Mouse (Mus musculus): ENCODE measurements around the gene Tnfsf11.

Tnfsf11 gene

DNA sequence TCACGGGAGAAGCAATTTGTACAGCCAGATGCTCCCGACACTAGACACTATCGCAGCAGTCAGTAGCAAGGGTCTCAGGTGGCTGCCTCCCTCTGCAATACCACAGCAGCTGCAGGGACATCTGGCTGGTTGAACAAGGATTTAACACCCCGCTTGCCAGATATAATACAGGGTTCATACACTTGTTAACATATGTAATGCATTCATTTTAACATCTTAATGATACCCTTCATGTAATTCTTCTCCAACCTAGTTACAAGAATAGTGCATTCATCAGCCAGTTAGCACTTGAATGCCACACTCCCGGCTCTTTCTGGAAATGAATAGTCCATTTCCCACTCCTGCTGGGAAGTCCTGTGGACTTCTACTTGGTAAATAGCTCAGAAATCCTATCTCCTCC is 18.9 kb downstream of the Tnfsf11 start:
- DNase-seq (ENCODE audit: low read depth, low spot score) = no peak

DNA sequence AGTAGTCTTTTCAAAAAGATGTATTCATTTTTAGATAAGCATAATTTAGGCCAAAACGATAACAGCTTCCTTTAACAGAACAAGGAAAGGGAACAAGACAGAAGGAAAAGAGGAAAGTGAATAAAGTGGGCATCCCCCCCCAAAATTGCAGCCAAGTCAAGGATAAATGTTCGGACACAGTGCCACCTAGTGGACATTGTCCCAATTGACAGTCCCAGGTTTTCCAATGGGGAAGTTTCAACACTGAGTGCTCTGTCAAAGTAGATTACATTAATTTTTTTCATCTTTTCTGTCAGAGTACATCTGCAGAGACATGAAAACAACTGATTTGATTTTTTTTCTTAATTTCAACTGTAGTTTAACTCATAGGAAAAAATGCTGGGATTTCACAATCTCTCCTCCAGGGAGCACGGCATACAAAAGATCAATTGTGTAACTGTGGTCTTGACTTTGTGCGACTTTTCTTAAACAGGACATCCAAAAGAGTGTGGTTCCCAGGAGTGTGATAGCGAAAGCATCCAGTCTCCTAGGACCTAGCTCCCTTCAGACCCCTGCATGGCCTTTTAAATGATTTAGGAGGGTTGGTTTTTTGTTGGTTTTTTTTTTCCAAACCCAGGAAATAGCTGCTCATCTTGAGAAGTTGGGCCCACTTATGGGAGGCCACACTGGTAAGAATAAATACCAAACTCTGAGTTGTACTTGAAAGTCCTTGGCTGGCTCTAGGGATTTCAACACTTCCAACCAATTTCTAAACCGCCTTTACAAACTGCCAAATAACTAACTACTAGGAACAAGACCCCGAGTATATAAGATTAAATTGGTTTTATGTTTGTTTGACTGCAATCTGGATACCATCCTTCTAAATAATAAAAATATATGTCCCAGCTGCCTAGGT is 19.7 kb downstream of the Tnfsf11 start:
- DNase-seq (ENCODE audit: low read depth, low spot score) = peak; percentile 67

DNA sequence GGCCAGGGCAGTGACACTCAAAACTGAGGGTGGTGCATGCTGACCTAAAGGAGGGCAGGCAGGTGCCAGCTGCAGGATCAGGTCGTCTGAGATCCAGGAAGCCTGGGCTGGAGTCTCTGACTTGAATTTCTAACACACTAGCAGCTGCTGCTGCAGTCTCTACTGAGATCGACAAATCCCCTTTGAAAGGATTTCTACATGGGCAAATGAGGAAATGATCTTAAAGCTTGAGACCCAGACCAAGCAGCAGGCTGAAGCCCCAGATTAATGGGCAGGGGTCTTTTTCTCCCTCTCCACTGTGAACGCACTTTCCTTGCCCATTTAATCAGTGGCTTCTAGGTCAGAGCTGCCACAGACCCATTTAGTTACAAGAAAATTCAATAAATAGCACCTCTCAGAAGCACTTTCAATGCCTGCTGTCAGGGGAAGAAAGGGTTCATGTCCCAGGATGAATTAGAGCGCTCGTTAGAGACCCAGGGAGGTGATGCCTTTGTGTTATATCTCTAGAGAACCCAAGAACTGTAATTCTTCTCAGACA is 21.8 kb downstream of the Tnfsf11 start:
- DNase-seq (ENCODE audit: low read depth, low spot score) = no peak

- no peak for DNase-seq (ENCODE audit: low read depth, low spot score)
These were observed 25.4 kb downstream of the Tnfsf11 start for GRCm38 (mm10) chr14:78282490-78282889.

GRCm38 (mm10) chr14:78276395-78276930 is 31.4 kb downstream of the Tnfsf11 start:
- DNase-seq (ENCODE audit: low read depth, low spot score) = no peak

GRCm38 (mm10) chr14:78274851-78275250 is 33.0 kb downstream of the Tnfsf11 start:
- no peak for DNase-seq (ENCODE audit: low read depth, low spot score)

DNA sequence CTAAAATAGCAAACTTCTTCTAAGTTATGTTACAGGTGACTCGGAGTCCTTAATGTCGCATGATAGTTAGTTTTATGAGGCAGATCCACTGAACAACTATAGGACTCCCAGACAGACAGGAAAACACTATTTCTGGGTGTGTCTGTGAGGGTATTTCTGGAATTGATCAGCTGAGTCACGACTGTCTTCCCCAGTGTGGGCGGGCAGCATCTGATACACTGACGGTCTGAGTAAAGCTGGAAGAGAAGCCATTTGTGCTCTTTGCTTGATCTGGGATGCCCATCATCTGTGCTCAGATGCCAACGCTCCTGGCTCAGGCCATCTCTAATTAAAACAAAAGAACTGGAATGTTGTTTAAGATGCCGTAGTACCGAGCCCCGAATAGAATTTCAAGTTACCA is 33.7 kb downstream of the Tnfsf11 start:
- DNase-seq (ENCODE audit: low read depth, low spot score) = no peak

- peak; percentile 88 for DNase-seq (ENCODE audit: low read depth, low spot score)
These were observed 34.3 kb downstream of the Tnfsf11 start for GRCm38 (mm10) chr14:78273571-78273970.

- peak; percentile 30 for DNase-seq (ENCODE audit: low read depth, low spot score)
These were observed 43.0 kb downstream of the Tnfsf11 start for GRCm38 (mm10) chr14:78264876-78265275.

- no peak for DNase-seq (ENCODE audit: low read depth, low spot score)
These were observed 45.2 kb downstream of the Tnfsf11 start for GRCm38 (mm10) chr14:78262596-78262995.

- no peak for DNase-seq (ENCODE audit: low read depth, low spot score)
These were observed 46.6 kb downstream of the Tnfsf11 start for GRCm38 (mm10) chr14:78261246-78261645.

GRCm38 (mm10) chr14:78254017-78254416 is 53.8 kb downstream of the Tnfsf11 start:
- DNase-seq (ENCODE audit: low read depth, low spot score) = no peak

DNA sequence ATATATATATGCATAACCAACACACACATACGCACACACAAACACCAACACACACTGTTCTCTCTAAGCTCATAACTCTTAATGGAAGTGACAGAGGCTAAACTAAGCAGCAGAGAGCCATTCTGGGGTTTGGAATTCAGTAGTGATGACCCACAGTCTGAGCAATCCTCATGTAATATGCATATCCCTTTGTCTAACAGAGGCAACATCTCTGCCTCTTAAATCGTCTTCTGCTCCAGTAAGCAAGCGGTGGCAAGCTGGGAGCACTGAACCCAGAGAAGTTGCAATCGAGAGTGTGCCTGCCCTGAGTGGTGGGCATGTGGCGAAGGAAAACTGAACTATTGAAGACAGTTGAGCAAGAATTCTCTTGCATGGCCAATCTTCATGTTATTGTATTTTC is 61.2 kb downstream of the Tnfsf11 start:
- no peak for DNase-seq (ENCODE audit: low read depth, low spot score)

DNA sequence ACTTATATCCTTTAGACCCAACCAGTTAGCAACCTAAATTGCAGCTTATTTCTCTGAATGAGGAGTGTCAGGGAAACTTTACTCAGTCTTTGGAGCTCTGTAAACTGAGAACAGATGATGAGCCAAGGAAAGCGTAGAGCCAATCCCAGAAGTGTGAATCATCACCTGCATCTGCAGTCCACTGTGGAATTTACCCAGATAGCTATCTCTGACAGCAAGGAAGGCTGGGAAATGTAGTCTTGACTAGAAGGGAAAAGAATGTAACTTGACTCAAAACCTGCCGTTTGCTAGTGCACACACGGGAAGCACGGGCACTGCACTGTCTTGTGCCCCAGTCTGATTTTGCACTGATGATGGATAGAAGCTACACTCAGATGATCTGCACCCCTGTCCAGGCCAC is 63.0 kb downstream of the Tnfsf11 start:
- DNase-seq (ENCODE audit: low read depth, low spot score) = no peak

- DNase-seq (ENCODE audit: low read depth, low spot score) = no peak
These were observed 68.5 kb downstream of the Tnfsf11 start for GRCm38 (mm10) chr14:78239346-78239745.

DNA sequence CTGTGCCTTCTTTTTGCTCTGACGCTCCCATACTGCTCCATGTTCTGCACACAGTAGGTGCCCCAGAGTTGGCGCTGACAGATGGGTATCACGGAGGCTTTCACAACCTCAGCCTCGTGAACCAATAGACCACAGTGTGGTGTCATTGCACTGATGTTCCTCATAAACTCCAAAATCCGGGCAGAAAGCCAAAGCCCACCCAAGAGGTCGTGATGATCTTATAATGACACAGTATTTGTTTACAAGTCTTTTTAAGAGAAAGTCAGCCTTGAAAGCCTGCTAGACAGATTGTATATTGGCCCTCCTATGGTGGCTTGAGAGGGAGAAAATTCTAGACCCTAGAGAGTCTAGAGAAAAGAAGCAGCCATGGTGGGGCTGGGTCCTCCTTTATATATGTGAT is 70.6 kb downstream of the Tnfsf11 start:
- DNase-seq (ENCODE audit: low read depth, low spot score) = no peak

- no peak for DNase-seq (ENCODE audit: low read depth, low spot score)
These were observed 71.7 kb downstream of the Tnfsf11 start for GRCm38 (mm10) chr14:78236144-78236543.

DNA sequence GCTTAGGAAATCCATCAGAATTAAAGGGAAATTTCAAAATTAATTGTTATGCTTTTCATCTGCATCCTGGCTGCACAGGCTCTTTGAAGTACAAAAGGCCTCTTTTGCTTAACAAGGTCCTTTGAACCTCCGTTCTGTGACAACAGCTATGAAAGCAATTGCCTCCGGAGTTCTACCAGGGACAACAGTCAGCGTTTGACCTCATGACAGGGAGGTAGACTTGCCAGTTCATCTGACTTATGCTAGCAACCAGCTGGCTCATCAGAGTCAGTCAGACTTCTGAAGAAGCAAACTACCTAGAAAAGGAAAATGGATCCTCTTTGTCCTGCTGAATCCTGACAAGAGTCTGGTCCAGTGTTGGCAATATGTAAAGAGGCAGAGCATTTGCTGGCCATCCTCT is 72.5 kb downstream of the Tnfsf11 start:
- no peak for DNase-seq (ENCODE audit: low read depth, low spot score)

- no peak for DNase-seq (ENCODE audit: low read depth, low spot score)
These were observed 78.8 kb downstream of the Tnfsf11 start for GRCm38 (mm10) chr14:78229012-78229411.

Measured in CD4-positive, CD25-positive, alpha-beta regulatory T cell, adult 2 months (primary cell).